Mouse (Mus musculus) brain, embryonic 14.5 days (tissue): ENCODE measurements at regions not wholly inside any gene's neighbourhood (a gene's known extent, or its start where the extent isn't known, plus 50 kb on each side); places are given as distances from the start of the nearest gene placed in this dataset.

ENCODE experiments used
- CTCF ChIP-seq: fragments of 200-500 bp; IDR thresholded peaks from 2 replicates; pipeline ENCODE4 v1.5.1; 2012; ENCODE audit warnings: inconsistent platforms, mild to moderate bottlenecking, moderate library complexity, borderline replicate concordance; ENCODE audit not compliant: insufficient read depth, insufficient read length; ENCODE audit errors: extremely low read depth
- POLR2A ChIP-seq: fragments of 200-500 bp; IDR thresholded peaks from 2 replicates; pipeline ENCODE4 v1.6.1; 2012; ENCODE audit warnings: mild to moderate bottlenecking, inconsistent platforms, borderline replicate concordance; ENCODE audit not compliant: poor library complexity, insufficient read depth, insufficient read length, severe bottlenecking; ENCODE audit errors: extremely low read depth

DNA sequence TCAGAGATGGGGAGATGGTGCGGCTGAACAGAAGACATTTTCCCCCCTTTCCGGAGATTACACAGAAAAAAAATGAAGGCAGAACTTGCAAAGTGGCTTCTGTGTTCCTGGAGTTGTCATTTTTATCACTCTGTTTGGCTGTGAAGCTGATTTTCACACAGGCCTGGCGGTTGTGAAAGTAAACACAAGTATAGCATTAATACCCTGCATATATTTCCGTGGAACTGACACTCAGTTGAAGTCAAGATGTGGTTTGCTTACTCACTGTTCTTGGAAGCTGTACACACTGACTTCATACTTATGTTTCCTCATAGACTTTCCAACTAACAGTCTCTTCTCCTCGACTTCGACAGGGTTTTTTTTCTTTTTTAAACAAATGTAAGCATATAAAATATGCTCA, 306.2 kb upstream of the Rora start:
- TF ChIP-seq CTCF, result no peak
- no peak for TF ChIP-seq POLR2A
